Mouse (Mus musculus) cortical plate, adult 2 months (tissue): ENCODE measurements around the gene Trim8.

ENCODE experiments used
- CTCF ChIP-seq: fragments of 200-500 bp; IDR thresholded peaks from 2 replicates; pipeline ENCODE4 v1.5.1; 2011; ENCODE audit warnings: mild to moderate bottlenecking, control low read depth, low read length; ENCODE audit not compliant: insufficient read depth; ENCODE audit errors: extremely low read depth
- POLR2A ChIP-seq: fragments of 200-500 bp; IDR thresholded peaks from 2 replicates; pipeline ENCODE4 v1.6.1; 2011; ENCODE audit warnings: mild to moderate bottlenecking, low read length, control low read depth; ENCODE audit not compliant: insufficient read depth; ENCODE audit errors: extremely low read depth

DNA sequence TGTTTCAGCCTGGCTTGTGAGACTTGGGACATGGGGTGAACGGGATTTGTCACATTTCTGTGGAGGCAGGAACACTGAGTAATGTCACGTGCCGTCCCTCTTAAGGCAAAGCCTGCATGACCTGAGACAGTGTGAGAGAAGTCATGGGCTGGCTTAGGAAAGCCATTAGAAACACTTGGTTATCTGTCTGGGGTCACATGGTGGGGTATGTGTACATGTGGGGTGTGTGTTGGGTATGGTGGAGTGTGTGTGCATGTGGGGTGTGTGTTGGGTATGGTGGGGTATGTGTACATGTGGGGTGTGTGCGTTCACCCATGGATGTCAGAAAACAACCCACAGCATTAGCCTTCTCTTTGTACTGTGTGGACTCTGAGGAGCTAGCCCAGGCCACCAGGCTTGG lies 48.9 kb downstream of the Trim8 start:
- no peak for TF ChIP-seq CTCF
- no peak for TF ChIP-seq POLR2A
